Mouse (Mus musculus): ENCODE measurements around the gene Jade2. TPM values are rescaled to one million over a fixed set of nuclear protein-coding genes. Genes with fewer than 3 reads are reported as not detected.

The Jade2 gene
- polyA plus RNA-seq, 1 experiment from 2014 or later, result 0.95 TPM

DNA sequence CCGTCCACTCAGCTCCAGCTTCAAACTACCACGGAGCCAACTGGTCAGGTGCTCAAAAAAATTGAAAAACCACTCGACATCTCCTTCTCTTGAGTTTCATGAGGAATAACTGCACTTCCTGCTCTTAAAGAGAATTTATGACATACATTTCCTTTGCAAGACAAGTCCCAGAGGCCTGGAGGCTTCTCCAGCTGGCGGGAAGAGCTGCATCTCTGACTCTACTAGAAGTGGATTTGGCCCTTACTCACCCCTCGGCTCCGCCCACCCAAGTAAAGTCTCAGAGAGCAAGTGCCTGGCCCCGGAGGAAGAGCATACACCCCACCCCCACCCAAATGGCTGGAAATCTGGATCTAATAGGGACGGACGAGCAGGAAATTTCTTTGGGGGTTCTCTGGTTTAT is 16.3 kb downstream of the Jade2 start:
- H3K9me3 ChIP-seq (replicated peaks), result no peaks in the 10 kb centered on the region
- no peak for ATAC-seq
- peak overlapping the region; percentile 89 for H3K27ac ChIP-seq
- 53% methylated on average over 9 of the region's 9 CpGs for WGBS (ENCODE audit: insufficient replicate concordance)
- peak overlapping the region; percentile 57 for H3K4me2 ChIP-seq
- H3K36me3 ChIP-seq, result no peaks in the 10 kb centered on the region
- peak overlapping the region; percentile 2; the same call in 1 of the 2 replicates for H3K4me3 ChIP-seq
- peaks cover 51% of the 10 kb centered on the region for H3K4me1 ChIP-seq
- no peaks in the 10 kb centered on the region for H3K27me3 ChIP-seq (replicated peaks)
- peak overlapping the region; percentile 51 for H3K9ac ChIP-seq

GRCm38 (mm10) chr11:51840657-51841056 is 16.8 kb downstream of the Jade2 start:
- WGBS (ENCODE audit: insufficient replicate concordance), result 27% methylated on average over 9 of the region's 9 CpGs
- peak; percentile 85 for ATAC-seq
- H3K27ac ChIP-seq, result peak overlapping the region; percentile 89
- H3K9ac ChIP-seq, result peak overlapping the region; percentile 51
- no peaks in the 10 kb centered on the region for H3K9me3 ChIP-seq (replicated peaks)
- peak overlapping the region; percentile 57 for H3K4me2 ChIP-seq
- H3K27me3 ChIP-seq (replicated peaks), result no peaks in the 10 kb centered on the region
- H3K4me1 ChIP-seq, result peaks cover 53% of the 10 kb centered on the region
- peak overlapping the region; percentile 2 for H3K4me3 ChIP-seq
- no peaks in the 10 kb centered on the region for H3K36me3 ChIP-seq

DNA sequence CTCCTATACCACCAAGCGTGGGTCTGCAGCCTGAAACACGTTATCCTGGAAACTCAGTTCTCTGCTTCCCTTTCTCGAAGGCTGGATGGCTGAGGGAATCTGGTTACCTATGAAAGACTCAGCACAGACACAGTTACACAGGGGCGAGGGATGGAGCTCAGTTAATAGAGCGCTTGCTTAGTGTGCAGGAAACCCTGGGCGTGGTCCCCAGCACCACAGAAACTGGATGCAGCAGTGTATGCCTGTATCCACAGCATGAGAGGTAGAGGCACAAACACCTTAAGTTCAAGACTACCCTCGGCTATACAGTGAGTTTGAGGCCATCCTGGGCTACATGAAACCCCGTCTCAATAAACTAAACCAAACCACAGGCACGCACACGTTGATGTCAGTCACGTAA is 17.5 kb downstream of the Jade2 start:
- peak; percentile 53; the same call in 1 of the 2 replicates for ATAC-seq
- Histone ChIP-seq H3K4me1 (peaks cover 53% of the 10 kb centered on the region), H3K4me2 (peak overlapping the region; percentile 57), H3K27me3 (replicated peaks) (no peaks in the 10 kb centered on the region), H3K27ac (peak overlapping the region; percentile 89), H3K9ac (0 out of 2 replicates have a peak overlapping the region, but pooled peaks have one; percentile 51), H3K36me3 (no peaks in the 10 kb centered on the region), H3K4me3 (no peak overlapping the region), H3K9me3 (replicated peaks) (no peaks in the 10 kb centered on the region)
- WGBS (ENCODE audit: insufficient replicate concordance), result 80% methylated on average over 11 of the region's 11 CpGs

DNA sequence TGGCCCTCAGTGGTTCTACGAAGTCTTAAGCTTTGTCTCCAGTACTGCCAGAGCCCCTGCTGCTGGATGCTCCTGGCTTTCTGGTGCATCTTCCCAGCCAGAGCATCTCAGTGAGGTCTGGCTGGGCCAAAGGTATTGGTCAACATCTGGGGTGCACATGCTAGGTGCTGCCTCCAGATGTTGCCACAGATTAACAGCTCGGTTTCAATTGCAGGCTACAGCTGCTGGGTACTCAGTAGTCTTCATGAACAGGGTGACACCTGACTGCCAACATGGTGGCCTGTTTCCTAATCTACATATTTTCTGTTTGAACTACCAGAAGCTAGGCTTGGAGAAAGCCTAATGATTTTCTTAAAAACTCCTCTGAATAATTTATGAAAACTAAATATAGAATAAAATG is 18.3 kb downstream of the Jade2 start:
- H3K4me3 ChIP-seq, result no peak overlapping the region
- peaks cover 53% of the 10 kb centered on the region for H3K4me1 ChIP-seq
- H3K9ac ChIP-seq, result no peak overlapping the region
- 67% methylated on average over 2 of the region's 2 CpGs for WGBS (ENCODE audit: insufficient replicate concordance)
- peak; percentile 37; the same call in 1 of the 2 replicates for ATAC-seq
- H3K9me3 ChIP-seq (replicated peaks), result no peaks in the 10 kb centered on the region
- no peak overlapping the region for H3K4me2 ChIP-seq
- H3K27me3 ChIP-seq (replicated peaks), result no peaks in the 10 kb centered on the region
- H3K36me3 ChIP-seq, result no peaks in the 10 kb centered on the region
- H3K27ac ChIP-seq, result peak overlapping the region; percentile 36; the same call in 1 of the 2 replicates

DNA sequence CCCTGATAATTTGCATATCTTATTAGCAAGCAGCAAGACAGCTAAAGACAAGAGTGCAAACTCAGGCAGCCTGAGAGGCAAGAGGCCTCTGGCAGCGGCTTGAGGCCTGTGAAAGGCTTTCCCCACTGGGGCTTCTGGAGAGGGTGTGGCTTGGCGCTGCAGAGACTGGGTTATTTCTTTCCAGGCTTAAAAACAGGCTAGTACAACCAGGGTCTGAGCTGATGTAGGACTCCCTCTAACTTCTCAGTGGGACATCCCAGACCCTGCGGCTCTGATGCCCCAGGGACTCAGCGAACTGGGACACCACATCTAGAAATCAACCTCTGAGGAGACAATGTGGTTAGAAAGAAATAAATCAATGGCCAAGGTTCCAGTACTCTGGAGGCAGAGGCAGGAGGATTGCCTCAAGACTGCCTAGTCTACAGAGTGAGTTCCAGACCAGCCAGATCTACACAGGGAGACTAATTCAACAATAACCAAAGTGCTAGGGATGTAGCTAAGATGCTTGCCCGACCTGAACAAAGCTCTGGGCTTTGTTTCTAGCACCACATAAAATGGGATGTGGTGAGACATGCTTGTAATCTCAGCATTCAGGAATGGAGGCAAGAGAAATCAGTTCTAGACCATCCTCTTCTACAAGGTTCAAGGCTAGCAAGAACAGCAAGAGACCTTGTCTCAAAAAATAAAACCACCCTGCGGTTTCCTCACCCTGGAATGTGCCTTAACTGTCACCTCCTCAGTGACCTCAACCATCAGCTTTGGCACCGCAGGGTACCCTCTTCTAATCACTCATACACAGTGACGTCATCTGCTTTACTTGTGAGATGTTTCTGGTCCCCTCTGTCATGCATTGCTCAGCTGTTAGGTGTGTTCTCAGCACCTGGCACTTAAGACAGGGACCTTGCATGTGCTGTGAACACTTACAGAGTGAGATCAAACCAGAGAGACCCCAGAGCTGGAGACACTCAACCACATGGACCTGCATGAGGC is 20.0 kb downstream of the Jade2 start:
- Histone ChIP-seq H3K9ac (no peak overlapping the region), H3K36me3 (no peaks in the 10 kb centered on the region), H3K4me2 (no peak overlapping the region), H3K4me3 (no peak overlapping the region), H3K9me3 (replicated peaks) (no peaks in the 10 kb centered on the region), H3K4me1 (peaks cover 66% of the 10 kb centered on the region), H3K27me3 (replicated peaks) (no peaks in the 10 kb centered on the region), H3K27ac (no peak overlapping the region)
- 65% methylated on average over 8 of the region's 8 CpGs for WGBS (ENCODE audit: insufficient replicate concordance)
- no peak for ATAC-seq

DNA sequence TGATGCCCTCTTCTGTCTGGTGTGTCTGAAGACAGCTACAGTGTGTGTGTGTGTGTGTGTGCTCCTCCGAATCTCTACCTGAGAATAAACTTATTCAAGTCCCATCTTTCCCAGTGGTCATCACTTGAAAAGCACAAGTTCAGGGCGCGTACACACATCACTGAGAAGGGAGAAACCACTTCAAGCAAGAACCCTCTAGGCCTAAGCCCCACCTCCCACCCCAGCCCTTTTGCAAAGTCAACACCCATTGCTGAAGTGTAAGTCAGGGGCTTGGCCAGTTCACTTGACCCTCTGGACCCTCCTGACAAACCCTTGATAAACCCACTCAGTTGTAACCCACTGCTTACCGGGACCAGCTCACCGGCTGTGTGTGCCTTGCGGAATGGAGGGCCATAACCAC is 20.9 kb downstream of the Jade2 start:
- Histone ChIP-seq H3K27me3 (replicated peaks) (no peaks in the 10 kb centered on the region), H3K36me3 (no peaks in the 10 kb centered on the region), H3K27ac (no peak overlapping the region), H3K9me3 (replicated peaks) (no peaks in the 10 kb centered on the region), H3K4me1 (peaks cover 67% of the 10 kb centered on the region), H3K4me2 (no peak overlapping the region), H3K9ac (no peak overlapping the region), H3K4me3 (no peak overlapping the region)
- 89% methylated on average over 6 of the region's 6 CpGs for WGBS (ENCODE audit: insufficient replicate concordance)
- ATAC-seq, result no peak

DNA sequence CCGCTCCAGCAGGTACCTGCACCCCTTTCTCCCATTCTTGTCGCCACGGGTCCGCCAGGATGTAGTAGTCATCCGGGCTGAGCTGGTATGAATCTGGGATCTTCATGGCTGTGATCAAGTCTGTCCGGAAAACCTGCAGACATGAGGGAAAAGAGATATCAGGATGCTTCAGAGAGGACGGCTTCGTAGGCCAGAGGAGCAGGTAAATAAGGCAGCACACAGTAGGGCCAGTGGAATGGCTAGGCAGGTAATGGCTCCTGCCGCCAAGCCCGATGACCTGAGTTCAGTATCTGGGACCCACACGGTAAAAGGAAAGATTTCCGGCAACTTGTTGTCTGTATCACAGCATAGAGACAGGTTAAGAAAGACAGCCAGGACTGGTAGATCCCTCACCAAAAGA is 21.9 kb downstream of the Jade2 start:
- H3K9ac ChIP-seq, result no peak overlapping the region
- H3K27me3 ChIP-seq (replicated peaks), result no peaks in the 10 kb centered on the region
- no peak for ATAC-seq
- no peak overlapping the region for H3K4me3 ChIP-seq
- no peaks in the 10 kb centered on the region for H3K9me3 ChIP-seq (replicated peaks)
- peaks cover 60% of the 10 kb centered on the region for H3K4me1 ChIP-seq
- H3K36me3 ChIP-seq, result peaks cover under 1% of the 10 kb centered on the region; the same call in 1 of the 2 replicates
- no peak overlapping the region for H3K4me2 ChIP-seq
- WGBS (ENCODE audit: insufficient replicate concordance), result 85% methylated on average over 12 of the region's 12 CpGs
- H3K27ac ChIP-seq, result no peak overlapping the region

GRCm38 (mm10) chr11:51834067-51834411 is 23.4 kb downstream of the Jade2 start:
- H3K27ac ChIP-seq, result no peak overlapping the region
- H3K4me3 ChIP-seq, result no peak overlapping the region
- H3K36me3 ChIP-seq, result peaks cover 6% of the 10 kb centered on the region; the same call in 1 of the 2 replicates
- H3K9me3 ChIP-seq (replicated peaks), result no peaks in the 10 kb centered on the region
- H3K4me1 ChIP-seq, result peaks cover 44% of the 10 kb centered on the region
- 77% methylated on average over 8 of the region's 8 CpGs for WGBS (ENCODE audit: insufficient replicate concordance)
- ATAC-seq, result no peak
- no peak overlapping the region for H3K4me2 ChIP-seq
- H3K27me3 ChIP-seq (replicated peaks), result no peaks in the 10 kb centered on the region
- no peak overlapping the region for H3K9ac ChIP-seq

DNA sequence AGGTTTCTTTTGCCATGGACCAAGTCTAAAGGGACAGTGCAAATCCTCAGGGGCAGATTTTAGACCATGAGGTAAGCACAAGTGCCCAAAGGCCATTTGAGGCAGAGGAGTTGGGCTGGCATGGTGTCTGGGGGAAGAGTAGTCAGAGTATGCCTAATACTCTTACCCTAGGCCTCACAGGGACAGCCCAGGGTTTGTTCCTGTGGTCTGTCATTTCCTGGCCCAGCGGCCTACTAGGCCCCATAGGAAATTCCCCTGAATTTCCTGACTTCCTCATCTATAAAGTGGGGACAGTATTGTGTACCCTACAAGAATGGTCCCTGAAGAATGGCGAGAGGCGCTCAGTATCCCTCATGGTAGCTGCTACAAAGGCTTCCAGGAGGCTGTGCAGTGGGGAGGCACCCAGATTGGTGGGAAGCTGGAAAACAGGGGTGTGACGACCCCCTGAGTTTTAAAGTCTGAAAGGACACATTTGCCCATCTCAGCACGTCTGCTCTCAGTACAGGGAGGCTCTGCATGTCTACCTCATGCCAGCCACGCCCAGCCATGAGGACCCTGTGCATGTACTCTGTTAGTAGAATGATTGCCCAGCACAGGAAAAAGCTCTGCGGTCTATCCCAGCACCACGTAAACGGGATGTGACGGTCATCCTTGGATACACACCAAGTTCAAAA is 23.9 kb downstream of the Jade2 start:
- Histone ChIP-seq H3K4me3 (no peak overlapping the region), H3K4me1 (peaks cover 39% of the 10 kb centered on the region), H3K36me3 (peaks cover 6% of the 10 kb centered on the region; the same call in 1 of the 2 replicates), H3K27ac (no peak overlapping the region), H3K9ac (no peak overlapping the region), H3K4me2 (no peak overlapping the region), H3K27me3 (replicated peaks) (no peaks in the 10 kb centered on the region), H3K9me3 (replicated peaks) (no peaks in the 10 kb centered on the region)
- 64% methylated on average over 10 of the region's 10 CpGs for WGBS (ENCODE audit: insufficient replicate concordance)
- no peak for ATAC-seq

GRCm38 (mm10) chr11:51832992-51833391 is 24.5 kb downstream of the Jade2 start:
- Histone ChIP-seq H3K27ac (peak overlapping the region; percentile 50; the same call in 1 of the 2 replicates), H3K4me2 (no peak overlapping the region), H3K36me3 (peaks cover 6% of the 10 kb centered on the region; the same call in 1 of the 2 replicates), H3K4me1 (peaks cover 39% of the 10 kb centered on the region), H3K4me3 (no peak overlapping the region), H3K9ac (no peak overlapping the region), H3K27me3 (replicated peaks) (no peaks in the 10 kb centered on the region), H3K9me3 (replicated peaks) (no peaks in the 10 kb centered on the region)
- WGBS (ENCODE audit: insufficient replicate concordance), result 63% methylated on average over 5 of the region's 5 CpGs
- no peak for ATAC-seq

DNA sequence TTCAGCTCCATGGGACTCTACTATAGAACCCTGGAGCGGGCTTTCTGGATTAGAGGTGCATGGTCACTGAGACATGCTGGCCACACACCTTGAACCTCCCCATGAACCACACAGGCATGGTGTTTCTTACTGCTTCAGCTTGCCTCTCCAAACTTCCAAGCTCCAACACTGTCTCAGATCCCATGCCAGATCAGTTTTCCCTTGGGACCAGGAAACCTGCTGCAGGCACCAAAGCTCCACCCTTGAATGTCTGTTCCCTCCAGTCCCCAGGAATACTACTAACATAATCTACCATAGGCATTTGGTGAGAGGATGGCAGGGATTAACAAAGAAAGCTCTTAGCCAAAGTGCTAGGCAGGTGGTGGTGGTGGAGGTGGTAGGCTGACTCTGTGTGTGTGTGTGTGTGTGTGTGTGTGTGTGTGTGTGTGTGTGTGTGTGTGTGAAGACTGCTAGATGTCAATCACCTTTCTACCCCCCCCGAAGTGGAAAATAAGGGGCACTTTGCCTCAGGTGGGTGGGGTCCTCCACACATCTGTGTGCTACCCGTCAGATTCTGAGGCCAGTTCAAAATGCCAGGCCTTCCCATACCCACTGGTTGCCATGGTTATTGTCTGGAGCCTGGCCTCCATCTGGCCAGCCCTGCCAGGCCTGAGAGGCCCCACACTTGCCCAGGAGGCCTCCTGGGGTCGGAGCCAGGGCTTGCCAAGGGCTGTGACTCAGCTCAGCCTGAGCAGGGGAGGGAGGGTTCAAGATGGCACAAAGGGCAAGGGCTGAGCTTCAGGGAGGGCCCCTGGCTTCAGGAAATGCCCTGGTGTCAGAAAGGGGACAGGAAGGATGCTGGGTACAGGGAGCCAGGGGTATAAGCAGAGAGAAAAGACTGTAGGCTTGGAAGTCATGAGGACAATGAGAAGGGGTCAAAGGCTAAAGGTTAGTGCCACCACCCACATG is 25.2 kb downstream of the Jade2 start:
- H3K4me3 ChIP-seq, result no peak overlapping the region
- 56% methylated on average over 4 of the region's 4 CpGs for WGBS (ENCODE audit: insufficient replicate concordance)
- peaks cover 6% of the 10 kb centered on the region for H3K36me3 ChIP-seq
- H3K4me1 ChIP-seq, result peaks cover 35% of the 10 kb centered on the region
- no peaks in the 10 kb centered on the region for H3K27me3 ChIP-seq (replicated peaks)
- ATAC-seq, result peak; percentile 68; the same call in 1 of the 2 replicates
- H3K9me3 ChIP-seq (replicated peaks), result no peaks in the 10 kb centered on the region
- 0 out of 2 replicates have a peak overlapping the region, but pooled peaks have one; percentile 17 for H3K9ac ChIP-seq
- H3K27ac ChIP-seq, result no peak overlapping the region
- no peak overlapping the region for H3K4me2 ChIP-seq
